Mouse (Mus musculus) small intestine, adult 2 months (tissue): ENCODE measurements around the gene Rapgef4.

Source experiments
- CTCF ChIP-seq: fragments of 200-500 bp; IDR thresholded peaks from 2 replicates; pipeline ENCODE4 v1.5.1; 2012; ENCODE audit warnings: low read depth, mild to moderate bottlenecking, control low read depth, inconsistent platforms, low read length, moderate library complexity, mixed read lengths; ENCODE audit not compliant: insufficient replicate concordance, insufficient read length; ENCODE audit errors: extremely low read depth
- POLR2A ChIP-seq: fragments of 200-500 bp; IDR thresholded peaks from 2 replicates; pipeline ENCODE4 v1.6.1; 2012; ENCODE audit warnings: low read depth, mild to moderate bottlenecking, control low read depth, inconsistent platforms, low read length, moderate library complexity

- TF ChIP-seq CTCF, result no peak
- no peak for TF ChIP-seq POLR2A
Observed at GRCm38 (mm10) chr2:72039522-72040045, 58.5 kb downstream of the Rapgef4 start.
